Mouse (Mus musculus): ENCODE measurements at regions not wholly inside any gene's neighbourhood (a gene's known extent, or its start where the extent isn't known, plus 50 kb on each side); places are given as distances from the start of the nearest gene placed in this dataset.

DNA sequence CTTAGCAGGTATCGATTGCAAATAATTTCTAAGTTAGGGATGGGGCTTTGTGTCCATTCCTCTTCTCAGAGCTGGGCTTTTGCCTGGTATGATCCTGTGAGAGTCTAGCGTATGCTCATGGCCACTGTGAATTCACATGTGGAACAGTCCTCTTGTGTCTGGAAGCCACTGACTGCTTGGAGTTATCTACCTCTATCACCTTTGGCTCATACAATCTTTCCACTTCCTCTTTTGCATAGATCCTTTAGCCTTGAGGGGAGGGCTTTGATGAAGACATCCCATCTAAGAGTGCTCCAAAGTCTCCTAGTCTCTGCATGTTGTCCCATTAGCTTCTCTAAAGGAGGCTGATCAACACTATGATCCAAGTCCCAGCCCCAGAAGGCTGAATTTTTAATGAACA is 135.8 kb upstream of the Max start:
- no peak for TF ChIP-seq MAFK (IDR thresholded peaks at IDR 0.05; ENCODE audit: insufficient read depth, low read depth, low read length)
- TF ChIP-seq HCFC1 (IDR thresholded peaks at IDR 0.05; ENCODE audit: borderline replicate concordance, insufficient read depth, low read length): no peak
- no peak for TF ChIP-seq ZC3H11A (IDR thresholded peaks at IDR 0.05; ENCODE audit: borderline replicate concordance, low read depth, low read length)
- TF ChIP-seq CHD2 (IDR thresholded peaks at IDR 0.05; ENCODE audit: low read depth, low read length): no peak
- no peak for TF ChIP-seq ZNF384 (IDR thresholded peaks at IDR 0.05; ENCODE audit: low read depth, low read length)
